Mouse (Mus musculus) kidney, adult 2 months (tissue): ENCODE measurements at regions not wholly inside any gene's neighbourhood (a gene's known extent, or its start where the extent isn't known, plus 50 kb on each side); places are given as distances from the start of the nearest gene placed in this dataset.

Experiments
- CTCF ChIP-seq: fragments of 200-500 bp; conservative IDR thresholded peaks from 2 replicates; pipeline ENCODE4 v1.5.1; 2011; ENCODE audit warnings: low read depth, mild to moderate bottlenecking, control low read depth, low read length, moderate library complexity, mixed read lengths; ENCODE audit not compliant: insufficient read depth, insufficient read length
- POLR2A ChIP-seq: fragments of 200-500 bp; IDR thresholded peaks from one replicate; pipeline ENCODE4 v1.6.1; 2011; ENCODE audit warnings: low read depth, low read length, control low read depth

DNA sequence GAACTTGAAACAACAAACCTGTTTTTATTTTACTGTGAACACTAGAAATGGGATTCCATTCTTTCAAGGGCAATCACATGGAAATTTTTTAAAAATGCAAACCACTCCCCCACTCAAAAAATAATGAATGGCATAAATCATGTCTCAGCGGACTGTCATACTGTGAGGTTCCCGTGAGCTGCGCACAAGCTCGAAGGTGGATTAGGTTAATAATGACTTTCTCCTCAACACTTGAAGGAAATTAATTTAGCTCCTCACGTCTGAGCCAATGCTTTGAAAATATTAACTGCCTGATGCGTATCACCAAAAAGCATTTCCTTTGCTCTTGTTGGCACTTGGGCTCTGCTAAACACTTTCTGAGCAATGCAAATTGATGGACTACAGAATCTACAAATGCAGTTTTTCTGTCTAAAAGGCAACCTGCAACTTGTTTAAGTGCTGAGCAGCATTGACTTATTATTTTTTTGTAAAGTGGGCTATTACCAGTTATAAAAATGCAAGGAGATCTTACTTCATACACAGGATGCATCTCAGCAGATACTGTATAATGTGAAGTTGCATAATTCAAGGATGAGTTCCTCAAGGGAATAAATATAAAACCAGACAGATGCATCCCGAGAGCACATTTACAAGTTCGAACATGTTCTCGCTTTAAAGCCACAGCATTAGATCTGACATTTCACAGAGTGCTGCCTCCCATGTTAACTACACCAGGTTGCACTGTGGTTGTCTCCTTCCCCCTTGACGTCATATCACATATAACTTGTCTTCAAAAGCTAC, 282.4 kb downstream of the Cdh20 start:
- TF ChIP-seq CTCF (no peak), POLR2A (no peak)
